ENCODE assay signal across 8 mouse cellular contexts in genomic region chr10:81319741-81320549, GRCm38 (mm10). TPM values are rescaled to one million over a fixed set of nuclear protein-coding genes. Genes with fewer than 3 reads are reported as not detected.
DNase-seq lines count a peak whose midpoint lies in the region; ATAC-seq lines count a peak whose summit lies in the region.

No protein-coding gene starts in this region.

- peaks cover 9% of the 10 kb centered on the region for H3K4me1 ChIP-seq in forebrain, embryonic 14.5 days (ENCODE audit: control insufficient read depth, insufficient read depth, low read length)
- peaks cover 44% of the 10 kb centered on the region for H3K4me1 ChIP-seq in kidney, embryonic 16.5 days (ENCODE audit: insufficient read depth, low read length)
- peaks cover 29% of the 10 kb centered on the region for H3K4me1 ChIP-seq in midbrain, embryonic 11.5 days (ENCODE audit: control insufficient read depth, insufficient read depth, low read length)

- peaks cover 62% of the 10 kb centered on the region for H3K36me3 ChIP-seq in forebrain, embryonic 14.5 days (ENCODE audit: control insufficient read depth, insufficient read depth, low read length)
- H3K36me3 ChIP-seq in kidney, embryonic 16.5 days (ENCODE audit: insufficient read depth, low read length), result peaks cover 42% of the 10 kb centered on the region
- peaks cover 29% of the 10 kb centered on the region for H3K36me3 ChIP-seq in midbrain, embryonic 11.5 days (ENCODE audit: control insufficient read depth, insufficient read depth, low read length)

- WGBS in forebrain, embryonic 14.5 days, result 2% methylated on average over 38 of the region's 38 CpGs
- WGBS in kidney, embryonic 16.5 days, result under 1% methylated on average over 38 of the region's 38 CpGs
- WGBS in midbrain, embryonic 11.5 days, result 2% methylated on average over 38 of the region's 38 CpGs

- DNase-seq in frontal cortex, postnatal 14 days (ENCODE audit: low spot score in 2 of 2), result peak; percentile 57 to 93
- no peak for DNase-seq in frontal cortex, postnatal 36 days (ENCODE audit: low spot score in 2 of 2)
- peak; percentile 100 for DNase-seq in 3T3-L1 (ENCODE audit: low read depth, low spot score)
- DNase-seq in c-Kit-negative CD71-positive TER-119-positive erythroid progenitor cells, embryonic 14.5 days (ENCODE audit: low read depth, low spot score), result peak; percentile 87
- peak; percentile 99 for DNase-seq in forebrain, embryonic 14.5 days (ENCODE audit: low spot score)
- peak; percentile 99 for DNase-seq in midbrain, embryonic 11.5 days (ENCODE audit: low spot score, missing footprints)
- DNase-seq in yolk sac, embryonic 10.5 days (ENCODE audit: low spot score), result peak; percentile 100

- H3K9ac ChIP-seq in forebrain, embryonic 14.5 days (ENCODE audit: low read length), result peak overlapping the region; percentile 59
- H3K9ac ChIP-seq in kidney, embryonic 16.5 days (replicated peaks; ENCODE audit: low read length), result peak overlapping the region; percentile 74
- peak overlapping the region; percentile 60 for H3K9ac ChIP-seq in midbrain, embryonic 11.5 days (ENCODE audit: low read length)

- ATAC-seq in forebrain, embryonic 14.5 days, result peak; percentile 0; the same call in 1 of the 2 replicates
- ATAC-seq in kidney, embryonic 16.5 days (ENCODE audit: low FRiP score, low TSS enrichment), result no peak; the same call in 1 of the 2 replicates
- ATAC-seq in midbrain, embryonic 11.5 days (ENCODE audit: low FRiP score), result peak; percentile 0; the same call in 1 of the 2 replicates

- H3K27ac ChIP-seq in forebrain, embryonic 14.5 days (ENCODE audit: low read depth, low read length), result peak overlapping the region; percentile 91
- peak overlapping the region; percentile 95 for H3K27ac ChIP-seq in kidney, embryonic 16.5 days (ENCODE audit: low read length)
- peak overlapping the region; percentile 79 for H3K27ac ChIP-seq in midbrain, embryonic 11.5 days (ENCODE audit: low read depth, low read length)

- no peaks in the 10 kb centered on the region for H3K9me3 ChIP-seq in forebrain, embryonic 14.5 days (replicated peaks; ENCODE audit: control insufficient read depth, low read length)
- H3K9me3 ChIP-seq in kidney, embryonic 16.5 days (ENCODE audit: low read length), result no peaks in the 10 kb centered on the region
- H3K9me3 ChIP-seq in midbrain, embryonic 11.5 days (ENCODE audit: control insufficient read depth, low read length), result no peaks in the 10 kb centered on the region

- H3K4me3 ChIP-seq in forebrain, embryonic 14.5 days (ENCODE audit: low read depth, low read length), result peak overlapping the region; percentile 93
- peak overlapping the region; percentile 91 for H3K4me3 ChIP-seq in kidney, embryonic 16.5 days (ENCODE audit: low read length)
- H3K4me3 ChIP-seq in midbrain, embryonic 11.5 days (ENCODE audit: low read depth, low read length), result peak overlapping the region; percentile 94

- no peaks in the 10 kb centered on the region for H3K27me3 ChIP-seq in forebrain, embryonic 14.5 days (replicated peaks; ENCODE audit: control insufficient read depth, insufficient read depth, low read length)
- H3K27me3 ChIP-seq in kidney, embryonic 16.5 days (ENCODE audit: insufficient read depth, low read length), result no peaks in the 10 kb centered on the region
- no peaks in the 10 kb centered on the region; the same call in 1 of the 2 replicates for H3K27me3 ChIP-seq in midbrain, embryonic 11.5 days (ENCODE audit: control insufficient read depth, insufficient read depth, low read length)

- H3K4me2 ChIP-seq in forebrain, embryonic 14.5 days (ENCODE audit: low read length), result peak overlapping the region; percentile 70
- H3K4me2 ChIP-seq in kidney, embryonic 16.5 days (replicated peaks; ENCODE audit: low read depth, low read length), result peak overlapping the region; percentile 74
- H3K4me2 ChIP-seq in midbrain, embryonic 11.5 days, result peak overlapping the region; percentile 83

RNA-seq across cellular contexts. Expression of gene Cactin, which starts 1.0 kb away (rescaled TPM):
- polyA plus RNA-seq in forebrain, embryonic 14.5 days (2014; fragmentation: Nextera tagmentation; extraction: Ambion mirVana), result 16.8 and 22.2 TPM in 2 replicates
- 42.3 and 43.2 TPM in 2 replicates for polyA plus RNA-seq in kidney, embryonic 16.5 days (2015; fragmentation: Nextera tagmentation; extraction: Ambion mirVana)
- polyA plus RNA-seq in midbrain, embryonic 11.5 days (2014; fragmentation: Nextera tagmentation; extraction: Ambion mirVana), result 31.9 and 36.8 TPM in 2 replicates

RNA-seq across cellular contexts. Expression of gene Tbxa2r, which starts 8.6 kb away (rescaled TPM):
- 2.9 and 4.1 TPM in 2 replicates for polyA plus RNA-seq in forebrain, embryonic 14.5 days (2014; fragmentation: Nextera tagmentation; extraction: Ambion mirVana)
- 19.7 and 20.2 TPM in 2 replicates for polyA plus RNA-seq in kidney, embryonic 16.5 days (2015; fragmentation: Nextera tagmentation; extraction: Ambion mirVana)
- 2.4 and 2.6 TPM in 2 replicates for polyA plus RNA-seq in midbrain, embryonic 11.5 days (2014; fragmentation: Nextera tagmentation; extraction: Ambion mirVana)

RNA-seq across cellular contexts. Expression of gene Gipc3, which starts 23.1 kb away (rescaled TPM):
- polyA plus RNA-seq in forebrain, embryonic 14.5 days (2014; fragmentation: Nextera tagmentation; extraction: Ambion mirVana), result not detected in 2 replicates
- polyA plus RNA-seq in kidney, embryonic 16.5 days (2015; fragmentation: Nextera tagmentation; extraction: Ambion mirVana), result 0.09 TPM in 2 replicates
- polyA plus RNA-seq in midbrain, embryonic 11.5 days (2014; fragmentation: Nextera tagmentation; extraction: Ambion mirVana), result 0.04 TPM in 1 of 2 replicates, not detected in the other

RNA-seq across cellular contexts. Expression of gene Pip5k1c, which starts 27.2 kb away (rescaled TPM):
- polyA plus RNA-seq in forebrain, embryonic 14.5 days (2014; fragmentation: Nextera tagmentation; extraction: Ambion mirVana), result 76.4 and 114 TPM in 2 replicates
- polyA plus RNA-seq in kidney, embryonic 16.5 days (2015; fragmentation: Nextera tagmentation; extraction: Ambion mirVana), result 62.9 and 63.9 TPM in 2 replicates
- 42.0 and 46.2 TPM in 2 replicates for polyA plus RNA-seq in midbrain, embryonic 11.5 days (2014; fragmentation: Nextera tagmentation; extraction: Ambion mirVana)

RNA-seq across cellular contexts. Expression of gene Tjp3, which starts 28.6 kb away (rescaled TPM):
- 4.8 and 7.0 TPM in 2 replicates for polyA plus RNA-seq in forebrain, embryonic 14.5 days (2014; fragmentation: Nextera tagmentation; extraction: Ambion mirVana)
- 21.9 and 22.6 TPM in 2 replicates for polyA plus RNA-seq in kidney, embryonic 16.5 days (2015; fragmentation: Nextera tagmentation; extraction: Ambion mirVana)
- polyA plus RNA-seq in midbrain, embryonic 11.5 days (2014; fragmentation: Nextera tagmentation; extraction: Ambion mirVana), result 3.9 and 4.0 TPM in 2 replicates

Comparison
In these comparisons a context has a peak if more than half of its experiments do, and no peak if none do; other contexts are left out.
1. DNase-seq: peak in frontal cortex, postnatal 14 days (2 of 2), 3T3-L1 (single experiment), c-Kit-negative CD71-positive TER-119-positive erythroid progenitor cells, embryonic 14.5 days (single experiment), forebrain, embryonic 14.5 days (single experiment), midbrain, embryonic 11.5 days (single experiment) and yolk sac, embryonic 10.5 days (single experiment); none in frontal cortex, postnatal 36 days (0 of 2).
2. Peak in every context shown above with its lines, with median percentiles within 50 percentile points of each other: H3K27ac ChIP-seq, H3K4me2 ChIP-seq, H3K4me3 ChIP-seq and H3K9ac ChIP-seq.